Mouse (Mus musculus) ES-E14 (cell line): ENCODE measurements around the gene Mettl1.

Experiments
- HCFC1 ChIP-seq: IDR thresholded peaks from 2 replicates; pipeline ENCODE4 v1.6.1; 2012; ENCODE audit warnings: low read length, inconsistent platforms, borderline replicate concordance; ENCODE audit not compliant: insufficient read depth
- ZC3H11A ChIP-seq: IDR thresholded peaks from 2 replicates; pipeline ENCODE4 v1.6.1; 2012; ENCODE audit warnings: low read depth, mild to moderate bottlenecking, inconsistent platforms, low read length, borderline replicate concordance
- ZNF384 ChIP-seq: IDR thresholded peaks from 2 replicates; pipeline ENCODE4 v1.6.1; 2012; ENCODE audit warnings: low read depth, low read length, inconsistent platforms

GRCm38 (mm10) chr10:127094382-127094802, 53.2 kb downstream of the Mettl1 start:
- no peak for TF ChIP-seq ZNF384
- no peak for TF ChIP-seq HCFC1
- no peak for TF ChIP-seq ZC3H11A
